Mouse (Mus musculus): ENCODE data around the gene Lax1. TPM values are rescaled to one million over a fixed set of nuclear protein-coding genes. Genes with fewer than 3 reads are reported as not detected.

The Lax1 gene
- polyA plus RNA-seq (2014; fragmentation: Illumina TruSeq; extraction: RNeasy Lipid Tissue Mini Kit (QIAGEN cat#74804); ENCODE audit: low read depth, low replicate concordance), result 0.47 TPM

DNA sequence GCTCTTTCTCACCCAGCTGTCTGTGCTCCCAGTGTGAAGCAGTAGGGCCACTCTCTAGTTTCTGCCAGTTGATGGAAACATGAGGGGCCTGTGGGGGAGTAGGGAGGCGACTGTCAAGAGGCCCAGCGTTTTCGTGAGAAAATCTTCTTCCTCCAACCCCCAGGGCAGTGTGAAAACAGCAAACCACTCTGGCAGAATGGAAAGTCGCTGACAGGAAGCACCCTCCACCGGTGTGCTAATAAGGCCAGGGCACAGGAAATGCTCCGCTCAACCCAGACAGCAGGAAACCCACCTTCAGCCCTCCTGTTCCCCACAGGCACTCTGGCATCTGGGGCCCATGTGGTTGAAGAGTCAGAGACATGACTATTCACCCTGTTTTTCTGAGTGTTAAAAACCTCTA, at the start of gene Lax1:
Lax1 (minus strand) TSS at position 212 of the 400 bp plus-strand sequence.

GRCm38 (mm10) chr1:133661203-133661933, 28.5 kb downstream of the Lax1 start, which contains the start of gene Gm38394:
TSS of gene Gm38394 (minus strand) at chr1:133661318.

DNA sequence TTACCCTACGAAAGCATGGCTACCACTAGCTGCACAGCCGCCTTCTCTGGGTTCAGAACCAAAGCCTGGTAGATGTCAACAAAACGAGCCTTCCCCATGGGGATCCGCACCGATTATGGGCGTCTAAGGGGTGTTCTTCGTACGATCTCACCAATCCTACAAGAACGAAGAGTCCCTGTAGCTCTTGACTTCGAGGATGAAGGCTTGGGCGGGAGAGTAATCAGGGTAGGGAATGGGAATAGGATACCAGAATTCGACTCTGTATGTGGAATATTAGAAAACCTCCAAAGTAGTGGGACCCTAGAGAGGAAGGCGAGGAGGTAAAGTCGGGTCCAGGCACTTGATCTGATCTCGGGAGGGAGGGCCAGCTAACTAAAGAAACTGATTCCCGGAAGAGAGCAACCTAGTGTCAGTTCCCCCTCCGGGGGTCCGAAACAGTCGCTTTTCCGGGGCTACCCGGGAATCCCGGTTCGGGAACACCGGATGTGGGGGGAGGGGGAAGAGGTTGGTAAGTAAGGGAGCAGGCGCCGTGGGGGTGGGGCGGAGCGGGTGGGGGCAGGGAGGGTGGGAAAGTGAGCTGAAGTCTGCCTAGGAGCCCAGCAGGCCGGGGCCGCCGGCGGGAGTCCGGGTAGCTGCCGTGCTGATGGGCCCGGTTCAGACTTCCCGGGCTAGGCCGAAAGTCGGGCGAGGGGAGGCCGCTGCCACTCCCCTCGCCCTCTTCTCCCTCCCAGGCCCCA, 29.3 kb downstream of the Lax1 start, which contains the start of gene Zbed6:
Zbed6 (minus strand) TSS at position 420 of the 737 bp plus-strand sequence.

Other genes with a start within 250 kb of the Lax1 start
- 364 TPM for gene Snrpe, start 79.8 kb downstream of the Lax1 start, polyA plus RNA-seq (2014; fragmentation: Illumina TruSeq; extraction: RNeasy Lipid Tissue Mini Kit (QIAGEN cat#74804); ENCODE audit: low read depth, low replicate concordance)
- gene Zbed6, start 29.2 kb downstream of the Lax1 start, polyA plus RNA-seq (2014; fragmentation: Illumina TruSeq; extraction: RNeasy Lipid Tissue Mini Kit (QIAGEN cat#74804); ENCODE audit: low read depth, low replicate concordance), result 31.6 TPM
- gene Gm38394, start 28.8 kb downstream of the Lax1 start, polyA plus RNA-seq (2014; fragmentation: Illumina TruSeq; extraction: RNeasy Lipid Tissue Mini Kit (QIAGEN cat#74804); ENCODE audit: low read depth, low replicate concordance), result 34.1 TPM
- gene Atp2b4, start 110.9 kb upstream of the Lax1 start, polyA plus RNA-seq (2014; fragmentation: Illumina TruSeq; extraction: RNeasy Lipid Tissue Mini Kit (QIAGEN cat#74804); ENCODE audit: low read depth, low replicate concordance), result 22.5 TPM
- not detected for gene Optc, start 217.9 kb upstream of the Lax1 start, polyA plus RNA-seq (2014; fragmentation: Illumina TruSeq; extraction: RNeasy Lipid Tissue Mini Kit (QIAGEN cat#74804); ENCODE audit: low read depth, low replicate concordance)
- 16.3 TPM for gene Prelp, start 231.3 kb upstream of the Lax1 start, polyA plus RNA-seq (2014; fragmentation: Illumina TruSeq; extraction: RNeasy Lipid Tissue Mini Kit (QIAGEN cat#74804); ENCODE audit: low read depth, low replicate concordance)